Mouse (Mus musculus) MEL-GATA-1-ER (cell line): ENCODE measurements around the gene Rtl10.

Source experiments
- DNase-seq: peaks from one replicate; pipeline ENCODE4 v3.0.0-alpha.2; 2012; ENCODE audit warnings: low read depth; ENCODE audit errors: extremely low read depth

The Rtl10 gene

DNA sequence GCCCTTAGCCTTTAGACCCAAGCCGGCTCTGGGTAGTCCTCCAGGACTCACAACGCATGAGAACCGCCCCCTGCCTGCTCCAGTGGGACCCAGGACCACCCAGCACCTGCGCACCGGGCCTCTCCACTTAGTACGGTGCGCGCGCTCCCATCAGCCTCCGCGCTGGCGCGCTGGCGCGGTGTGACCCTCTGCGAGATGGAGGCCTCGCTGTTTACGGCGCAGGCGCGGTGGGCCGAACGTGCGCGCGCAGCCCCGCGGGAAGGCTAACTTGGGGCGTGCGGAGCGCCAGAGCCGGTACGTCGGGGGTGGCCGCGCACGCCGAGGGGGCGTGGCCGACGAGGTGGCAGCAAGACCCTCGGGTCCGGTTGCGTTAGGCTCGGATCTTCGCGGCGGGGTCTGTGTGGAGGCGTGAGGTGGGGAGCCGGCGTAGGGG, at the start of gene Rtl10, which contains the start of gene Gnb1l:
Gene Rtl10, plus strand, starts transcription at position 344 of the 433 bp plus-strand sequence.
Gene Gnb1l, plus strand, starts transcription at position 156 of the 433 bp plus-strand sequence.
- DNase-seq, result peak; percentile 74

DNA sequence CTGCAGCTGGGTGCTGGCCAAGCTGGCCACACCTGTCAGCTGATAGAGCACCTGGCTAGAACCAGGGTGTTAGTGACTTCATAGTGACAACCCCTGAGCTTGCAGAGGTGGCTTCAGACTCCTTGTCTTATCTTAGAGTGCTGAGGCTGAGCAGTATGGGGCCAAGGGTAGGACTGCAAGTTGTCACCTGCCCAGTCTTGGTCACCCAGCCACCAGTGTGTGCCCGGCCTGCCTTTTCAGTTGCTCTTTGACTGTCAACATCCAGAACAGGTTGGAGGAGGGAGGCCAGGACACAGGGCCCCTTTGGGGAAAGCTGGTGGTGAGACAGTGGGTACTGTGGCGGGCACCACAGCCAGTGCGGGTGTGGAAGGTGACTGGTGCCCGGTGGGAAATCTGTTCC, 49.7 kb upstream of the Rtl10 start:
- no peak for DNase-seq

DNA sequence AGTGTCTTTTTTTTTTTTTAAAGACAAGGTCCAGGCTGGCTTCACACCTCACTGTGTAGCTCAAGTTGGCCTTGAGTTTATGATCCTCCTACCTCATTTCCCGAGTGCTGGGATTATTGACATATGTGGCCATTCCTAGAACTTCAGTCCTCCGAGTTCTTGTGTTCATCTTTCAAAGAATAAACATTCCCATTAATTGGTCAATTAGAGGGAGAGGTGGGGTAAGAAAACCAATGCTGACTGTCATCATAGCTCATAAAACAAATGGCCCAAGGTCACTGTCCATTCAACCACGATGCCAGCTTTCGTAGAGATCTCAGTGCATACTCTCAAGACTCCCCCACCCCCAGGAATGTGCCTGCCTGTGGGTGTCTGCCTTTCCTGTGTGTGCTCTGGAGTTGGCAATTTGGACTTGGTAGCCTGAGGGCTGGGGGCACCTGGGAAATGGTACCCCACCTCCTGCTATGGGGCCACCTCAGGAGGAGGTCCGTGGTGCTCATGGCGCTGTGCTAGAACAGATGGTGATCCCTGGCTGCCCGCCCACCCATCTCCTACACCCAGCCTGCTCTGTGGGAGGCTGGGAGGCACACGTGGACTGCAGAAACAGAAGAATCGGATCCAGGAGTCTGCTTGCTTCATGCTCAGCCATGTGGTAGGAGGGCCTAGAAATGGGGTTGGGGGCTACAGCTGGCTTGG, 47.1 kb upstream of the Rtl10 start:
- no peak for DNase-seq

DNA sequence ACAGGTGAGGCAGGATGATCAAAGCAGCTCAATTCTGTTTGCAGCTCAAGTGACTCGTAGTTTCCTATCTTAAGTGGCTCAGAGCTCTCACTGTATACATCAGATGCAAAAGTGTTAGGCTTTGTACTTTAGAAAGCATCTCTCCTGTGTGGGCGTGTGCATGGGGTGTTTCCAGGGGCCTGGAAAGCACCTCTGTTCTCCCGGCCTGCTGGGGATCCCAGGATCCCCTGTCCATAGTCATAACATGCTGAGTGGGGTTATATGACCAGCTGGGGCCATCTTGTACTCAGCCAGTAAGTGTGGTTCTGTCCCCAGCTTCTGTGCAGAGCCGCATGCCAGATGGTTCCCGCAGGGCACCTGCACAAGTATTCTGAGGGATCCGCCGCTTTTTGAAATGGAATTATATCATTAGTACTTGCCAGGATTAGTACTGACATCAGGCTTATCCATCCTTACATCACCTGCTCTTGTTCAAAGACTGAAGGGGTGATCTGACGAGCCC, 46.3 kb upstream of the Rtl10 start:
- DNase-seq, result no peak

DNA sequence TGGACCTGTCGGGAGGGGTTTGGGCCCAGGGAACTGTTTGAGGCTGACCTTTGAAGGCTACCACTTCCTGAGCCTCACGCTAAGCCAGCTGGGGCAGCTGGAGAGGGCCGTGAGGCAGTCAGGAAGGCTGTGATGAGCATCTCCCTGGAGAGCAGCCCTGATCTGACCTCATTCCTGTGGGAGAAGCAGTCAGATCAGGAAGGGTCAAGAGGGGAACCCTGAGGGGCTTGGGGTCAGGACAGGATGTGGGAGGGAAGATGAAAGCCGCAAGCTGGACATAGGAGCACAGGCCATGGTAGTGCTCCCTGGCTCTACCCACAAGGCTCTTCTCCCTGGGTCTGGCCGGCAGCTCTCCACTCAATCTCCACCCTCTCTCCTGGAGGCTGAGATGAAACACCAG, 44.9 kb upstream of the Rtl10 start:
- DNase-seq, result no peak

DNA sequence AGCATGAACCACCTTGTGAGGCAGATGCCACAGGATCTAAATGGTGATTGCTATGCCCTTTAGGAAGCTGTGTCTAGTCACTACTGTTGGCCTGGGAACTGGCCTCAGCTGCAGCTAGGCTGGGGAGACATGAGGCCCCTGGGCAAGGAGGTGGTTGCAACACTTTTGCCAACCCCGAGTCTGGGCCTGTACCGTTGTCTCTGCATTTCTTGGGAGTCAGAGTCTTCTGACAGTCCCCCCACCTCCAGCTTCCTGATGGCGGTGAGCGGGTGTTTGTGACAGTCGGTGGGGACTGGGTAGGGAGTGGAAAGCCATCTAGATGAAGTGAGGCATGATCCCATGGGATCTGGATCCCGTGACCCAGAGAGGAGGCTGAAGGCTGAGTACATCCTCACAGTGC, 43.3 kb upstream of the Rtl10 start:
- DNase-seq, result no peak

DNA sequence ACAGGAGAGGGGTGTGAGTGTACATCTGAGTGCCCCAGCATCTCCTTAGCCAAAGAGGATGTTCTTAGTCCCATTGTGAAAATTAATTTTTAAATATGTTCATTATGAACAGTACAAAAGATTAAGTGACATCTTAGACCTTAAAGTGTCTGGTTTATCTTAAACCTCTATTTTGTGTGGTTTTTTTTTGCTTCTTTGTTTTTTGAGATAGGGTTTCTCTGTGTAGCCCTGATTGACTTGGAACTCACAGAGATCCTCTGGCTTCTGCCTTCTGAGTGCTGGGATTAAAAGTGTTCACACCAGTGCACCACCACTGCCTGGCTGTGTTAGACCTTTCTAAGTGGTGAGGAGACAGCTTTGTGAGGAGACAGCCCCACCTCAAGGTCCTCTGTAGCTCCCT, 40.0 kb upstream of the Rtl10 start:
- DNase-seq, result no peak

DNA sequence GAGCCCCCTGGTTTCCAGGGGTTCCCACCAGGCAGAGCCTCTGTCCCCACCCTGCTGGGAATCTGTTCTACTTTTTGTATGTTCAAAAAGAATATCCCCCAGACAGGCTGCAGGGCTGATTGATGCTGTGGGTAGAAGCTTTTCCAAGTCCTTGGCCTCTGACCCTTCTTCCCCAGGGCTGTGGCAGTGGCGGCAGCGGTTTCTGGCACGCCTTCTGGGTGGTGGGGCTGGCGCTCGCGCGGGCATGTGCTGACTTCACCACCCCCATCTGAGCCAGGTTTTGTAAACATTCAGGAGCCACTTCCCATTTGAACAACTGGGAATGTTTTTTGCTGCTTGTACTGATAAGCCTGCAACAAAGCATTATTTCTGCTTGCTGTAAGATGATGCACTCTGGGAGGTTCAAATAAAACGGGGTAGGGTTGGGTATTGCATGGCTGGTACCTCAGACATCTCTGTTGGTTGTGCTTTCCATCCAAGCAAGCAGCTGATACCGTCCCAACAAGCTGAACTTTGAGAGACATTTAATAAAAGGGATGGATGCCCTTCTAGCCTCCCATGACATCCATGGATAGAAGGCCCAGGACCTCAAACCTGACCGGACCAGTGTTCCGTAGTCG, 39.3 kb upstream of the Rtl10 start:
- no peak for DNase-seq

DNA sequence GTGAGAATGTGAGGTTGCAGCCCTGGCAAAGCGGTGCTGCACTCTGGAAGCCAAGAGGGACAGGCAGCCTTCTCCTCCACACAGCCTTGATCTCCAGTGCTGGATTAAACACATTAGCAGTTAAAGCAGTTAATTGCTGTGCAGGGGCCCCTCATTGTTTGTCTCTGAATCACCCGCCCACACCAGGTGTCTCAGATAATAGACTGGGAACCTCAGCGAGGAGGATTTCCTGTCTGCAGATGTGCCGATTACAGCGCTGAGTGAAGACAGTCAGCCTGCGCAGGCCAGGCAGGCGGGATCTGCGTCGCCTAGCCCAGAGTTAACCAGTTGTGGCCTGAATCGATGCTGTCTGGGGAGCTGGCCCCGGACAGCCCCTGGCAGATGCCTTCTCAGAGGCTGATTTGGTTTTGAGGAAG, 38.7 kb upstream of the Rtl10 start:
- peak; percentile 88 for DNase-seq

DNA sequence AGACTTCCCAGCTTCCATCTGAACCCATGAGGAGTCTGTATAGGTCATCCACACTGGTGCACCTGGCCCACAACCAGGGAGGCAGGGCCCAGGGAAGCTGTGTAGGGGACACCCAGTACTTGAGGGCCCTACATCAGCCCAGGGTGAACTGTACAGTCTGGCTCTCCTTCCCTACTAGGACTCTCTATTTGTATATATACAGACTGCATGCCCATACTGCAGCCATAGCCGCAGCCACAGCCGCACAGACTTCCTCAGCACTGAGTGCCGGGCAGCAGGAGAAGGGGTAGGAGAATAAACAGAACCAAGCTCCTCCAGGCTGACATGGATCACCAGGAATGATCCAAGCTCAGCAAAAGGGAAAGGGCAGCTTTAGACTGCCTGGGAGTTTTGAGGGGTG, 37.9 kb upstream of the Rtl10 start:
- DNase-seq, result no peak

DNA sequence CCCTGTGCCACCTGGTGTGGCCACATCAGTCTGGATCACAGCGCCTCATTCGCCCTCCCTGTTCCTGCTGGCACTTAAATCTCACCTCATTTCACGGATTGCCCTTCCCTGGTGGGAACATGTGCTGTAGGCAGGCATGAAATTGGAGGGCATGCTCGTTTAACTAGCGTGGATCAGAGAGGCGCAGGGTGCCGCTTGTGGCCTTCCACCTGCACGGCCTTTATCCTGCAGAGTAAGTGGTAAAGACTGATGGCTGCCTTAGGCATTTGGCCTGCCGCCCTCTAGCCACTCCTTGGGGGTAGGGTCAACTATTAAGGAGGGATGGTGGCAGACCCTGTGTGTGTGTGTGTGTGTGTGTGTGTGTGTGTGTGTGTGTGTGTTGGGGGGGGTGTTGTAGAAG, 36.7 kb upstream of the Rtl10 start:
- DNase-seq, result no peak

DNA sequence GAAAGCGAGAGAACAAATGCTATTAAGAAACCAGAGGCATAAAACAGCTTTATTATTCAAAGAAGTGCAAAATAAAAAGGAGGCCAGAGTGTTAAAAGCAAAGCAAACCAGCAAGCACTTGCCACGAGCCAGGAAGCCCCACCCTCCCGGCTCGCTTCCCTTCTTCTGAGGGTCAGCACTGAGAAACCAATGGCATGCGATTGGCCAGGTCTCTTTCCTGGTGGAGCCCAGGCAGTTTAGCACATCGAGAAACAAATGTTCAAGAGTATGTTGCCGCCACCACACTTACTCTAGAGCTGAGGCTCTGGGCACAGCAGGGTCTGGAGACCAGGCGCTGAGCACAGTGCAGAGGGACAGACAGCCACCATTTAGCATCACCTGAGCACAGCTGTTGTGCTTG, 36.1 kb upstream of the Rtl10 start:
- no peak for DNase-seq

DNA sequence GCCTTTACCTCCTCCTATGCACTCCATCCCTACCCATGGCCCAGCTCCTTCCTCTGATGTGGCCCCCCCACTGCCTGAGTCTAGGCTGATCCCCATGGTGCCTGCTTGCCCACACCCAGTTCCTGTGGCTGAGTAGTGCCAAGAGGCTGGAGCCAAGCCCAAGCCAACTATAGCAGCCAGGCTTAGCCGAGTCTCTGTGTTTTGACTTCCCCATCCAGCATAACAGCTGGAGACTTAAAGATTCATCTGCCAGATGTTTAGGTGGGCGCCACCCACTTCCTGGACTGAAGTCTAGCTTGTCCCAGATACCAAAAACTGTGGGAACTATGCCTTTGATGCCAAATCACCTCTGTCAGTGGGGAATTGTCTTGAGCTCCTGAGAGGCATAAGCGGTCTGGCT, 34.4 kb upstream of the Rtl10 start:
- DNase-seq, result no peak

DNA sequence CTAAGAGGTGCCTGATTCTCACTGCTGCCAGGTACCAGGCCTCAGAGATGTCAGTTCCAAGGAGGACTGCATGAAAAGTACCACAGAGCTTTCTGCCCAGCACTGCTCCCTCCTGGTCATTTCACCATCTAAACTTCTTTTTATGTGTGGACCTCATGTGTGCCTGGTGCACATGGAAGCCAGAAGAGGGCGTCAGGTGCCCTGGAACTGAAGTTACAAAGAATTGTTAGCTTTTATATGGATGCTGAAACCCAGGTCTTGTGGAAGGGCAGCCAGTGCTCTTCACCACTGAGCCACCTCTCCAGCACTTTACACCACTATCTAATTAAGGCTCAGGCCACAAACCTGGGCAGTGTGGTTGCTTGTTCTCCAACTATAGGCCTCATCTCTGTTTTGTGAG, 27.9 kb upstream of the Rtl10 start:
- DNase-seq, result no peak

DNA sequence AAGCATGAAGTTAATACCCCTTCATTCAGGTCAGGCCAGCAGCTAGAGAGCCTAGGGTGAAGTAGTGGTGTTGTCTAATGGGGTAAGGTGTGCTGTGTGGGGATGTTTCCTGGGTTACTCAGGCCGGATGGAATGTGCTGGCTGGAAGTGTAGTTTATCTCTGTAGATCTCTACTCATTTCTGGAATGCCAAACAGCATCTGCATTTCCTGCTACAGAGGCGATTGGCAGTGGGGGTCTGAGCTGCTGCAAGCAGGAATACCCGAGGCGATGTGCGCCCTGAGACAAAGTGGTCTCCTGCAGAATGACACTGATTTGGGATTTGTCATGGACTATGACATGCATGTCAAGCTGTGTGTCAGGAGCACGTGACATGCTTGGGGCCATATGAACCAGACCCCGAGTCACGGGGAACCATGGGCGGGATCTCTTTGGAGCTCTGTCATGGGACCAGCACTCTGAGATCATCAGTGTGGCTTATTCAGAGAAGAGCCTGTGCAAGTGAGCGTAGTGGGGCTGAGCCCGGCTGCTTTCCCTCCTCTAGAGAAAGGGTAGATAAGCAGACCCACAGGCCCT, 27.2 kb upstream of the Rtl10 start:
- DNase-seq, result no peak

DNA sequence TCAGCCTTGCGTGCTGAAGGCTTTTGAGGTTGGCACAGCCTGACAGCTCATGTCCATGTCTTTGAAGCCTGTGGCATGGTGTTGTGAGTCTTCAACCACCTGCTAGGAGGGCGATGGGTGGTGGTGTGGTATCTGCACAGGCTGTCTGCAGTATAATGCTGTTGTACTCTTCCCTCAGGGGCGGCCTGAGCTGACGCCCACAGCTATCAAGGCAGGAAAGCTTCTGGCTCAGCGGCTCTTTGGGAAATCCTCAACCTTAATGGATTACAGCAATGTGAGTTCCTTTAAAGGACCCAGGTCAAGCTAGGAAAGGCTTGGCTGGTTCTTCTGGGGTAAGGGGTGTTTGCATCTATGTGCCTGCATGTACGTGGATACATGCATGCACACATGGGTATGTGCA, 26.7 kb upstream of the Rtl10 start:
- DNase-seq, result no peak

DNA sequence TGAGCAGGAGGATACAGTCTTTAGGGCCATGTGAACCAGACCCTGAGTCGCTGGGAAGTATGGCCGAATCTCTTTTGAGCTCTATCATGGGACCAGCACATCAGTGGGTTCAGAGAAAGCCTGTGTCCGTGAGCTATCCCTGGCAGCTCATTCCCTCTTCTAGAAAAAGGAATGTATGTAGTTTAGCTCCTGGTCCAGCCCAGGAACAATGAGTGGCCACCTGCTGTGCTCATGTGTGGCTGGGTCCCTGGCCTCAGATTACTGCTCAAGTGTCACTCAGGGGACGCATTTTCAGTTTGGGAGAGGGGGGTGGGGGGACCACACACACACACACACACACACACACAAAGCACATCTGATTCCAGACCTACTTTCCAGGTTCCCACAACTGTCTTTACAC, 26.3 kb upstream of the Rtl10 start:
- no peak for DNase-seq

DNA sequence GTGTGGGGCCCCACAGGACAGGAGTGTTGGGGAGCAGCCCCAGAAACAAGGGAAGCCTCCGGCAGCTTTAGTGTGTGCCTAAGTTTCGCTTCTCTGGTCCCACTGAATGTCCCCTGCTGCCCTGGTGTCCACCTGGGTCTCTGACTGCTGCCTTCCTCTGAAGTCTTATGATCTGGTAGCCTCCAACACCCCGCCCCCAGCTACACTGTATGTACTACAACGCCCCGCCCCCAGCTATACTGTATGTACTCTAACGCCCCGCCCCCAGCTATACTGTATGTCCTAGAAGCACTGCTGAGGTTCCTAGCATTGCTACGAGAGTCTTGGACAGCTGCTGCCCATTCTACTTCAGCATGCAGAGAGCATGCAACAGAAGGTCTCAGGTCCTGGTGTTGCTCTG, 25.7 kb upstream of the Rtl10 start:
- DNase-seq, result no peak

DNA sequence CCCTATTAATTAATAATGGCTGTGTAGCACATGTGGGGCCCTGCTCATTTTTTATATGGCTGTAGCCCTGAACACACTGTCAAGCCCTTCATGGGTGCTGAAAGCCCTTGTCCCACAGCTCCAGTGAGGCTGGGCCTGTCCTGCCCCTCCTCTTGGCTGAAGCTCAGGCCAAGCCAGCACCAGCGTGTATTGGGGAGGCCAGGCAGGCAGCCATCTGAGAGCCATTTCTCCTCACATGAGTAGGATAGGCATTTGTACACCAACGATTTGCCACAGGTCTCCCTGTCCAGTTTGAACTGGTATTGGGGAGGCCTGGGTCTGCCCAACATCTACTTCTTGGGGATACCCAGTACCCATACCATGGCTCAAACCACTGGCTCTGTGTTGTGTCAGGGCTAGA, 24.7 kb upstream of the Rtl10 start:
- no peak for DNase-seq

DNA sequence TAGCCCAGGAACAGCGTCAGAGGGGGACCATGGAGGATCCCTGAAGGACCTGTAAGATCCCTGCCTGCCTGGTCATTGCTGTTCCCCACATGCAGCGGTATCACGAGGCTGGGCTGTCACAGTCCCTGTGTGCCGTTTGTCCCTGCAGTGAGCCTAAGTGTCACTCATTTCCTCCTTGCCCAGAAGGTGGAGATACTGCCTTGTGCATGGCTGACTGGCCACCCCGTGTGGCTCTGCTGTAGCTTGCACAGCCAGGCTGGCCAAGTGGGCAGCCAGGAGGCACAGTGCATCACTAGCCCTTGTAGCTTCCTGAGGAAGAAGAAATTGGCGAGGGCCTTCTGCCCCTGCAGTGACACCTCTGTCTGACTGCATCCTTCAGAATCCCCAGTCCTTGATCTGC, 20.7 kb upstream of the Rtl10 start:
- no peak for DNase-seq

DNA sequence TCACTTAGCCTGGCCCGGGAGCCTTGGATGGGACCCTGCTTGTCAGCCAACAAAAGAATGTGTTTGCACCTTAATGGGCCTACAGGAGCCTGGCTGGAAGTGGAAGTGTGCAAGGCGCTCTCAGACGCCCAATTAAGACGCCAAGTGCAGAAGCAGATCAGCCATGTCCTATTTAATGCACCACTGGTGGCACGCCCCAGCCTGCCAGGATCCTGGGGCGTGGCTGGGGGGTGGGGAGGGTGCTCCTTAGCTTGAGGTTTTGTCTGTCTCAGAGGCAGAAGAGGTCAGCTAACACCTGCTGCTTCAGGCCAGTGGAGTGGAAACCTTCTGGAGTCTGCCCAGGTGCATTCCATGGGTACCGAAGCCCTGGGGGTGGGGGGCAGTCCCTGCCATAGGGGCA, 19.0 kb upstream of the Rtl10 start:
- DNase-seq, result no peak

DNA sequence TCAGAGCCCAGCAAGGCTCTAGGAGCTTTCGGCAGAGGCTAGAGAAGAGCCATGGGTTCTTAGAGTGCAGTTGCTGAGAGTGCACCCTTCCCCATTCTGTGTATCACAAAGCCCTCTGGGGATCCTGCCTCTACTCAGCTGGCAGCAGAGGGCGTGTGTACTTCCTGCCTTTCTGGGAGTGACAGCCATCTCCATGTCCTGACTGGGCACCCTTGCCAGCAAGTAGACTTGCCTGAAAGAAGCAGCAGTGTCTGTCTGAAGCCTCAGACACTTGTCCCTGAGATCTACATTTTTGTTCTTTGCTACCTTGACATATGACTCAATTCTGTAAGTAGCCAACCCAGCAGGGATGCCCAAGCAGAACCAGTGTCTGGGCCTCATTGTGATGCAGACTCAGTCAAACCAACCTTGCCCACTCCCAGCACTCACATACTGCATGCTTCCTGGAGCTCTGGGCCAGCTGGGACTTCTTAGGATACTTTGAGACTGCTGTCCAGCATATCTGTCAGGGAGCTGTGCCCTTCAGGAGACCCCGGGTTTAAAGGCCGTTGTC, 17.7 kb upstream of the Rtl10 start:
- no peak for DNase-seq
